Mouse (Mus musculus) small intestine, adult 2 months (tissue): ENCODE results near the gene Rpap3.

ENCODE experiments used
- CTCF ChIP-seq: fragments of 200-500 bp; IDR thresholded peaks from 2 replicates; pipeline ENCODE4 v1.5.1; 2012; ENCODE audit warnings: low read depth, mild to moderate bottlenecking, control low read depth, inconsistent platforms, low read length, moderate library complexity, mixed read lengths; ENCODE audit not compliant: insufficient replicate concordance, insufficient read length; ENCODE audit errors: extremely low read depth
- POLR2A ChIP-seq: fragments of 200-500 bp; IDR thresholded peaks from 2 replicates; pipeline ENCODE4 v1.6.1; 2012; ENCODE audit warnings: low read depth, mild to moderate bottlenecking, control low read depth, inconsistent platforms, low read length, moderate library complexity

DNA sequence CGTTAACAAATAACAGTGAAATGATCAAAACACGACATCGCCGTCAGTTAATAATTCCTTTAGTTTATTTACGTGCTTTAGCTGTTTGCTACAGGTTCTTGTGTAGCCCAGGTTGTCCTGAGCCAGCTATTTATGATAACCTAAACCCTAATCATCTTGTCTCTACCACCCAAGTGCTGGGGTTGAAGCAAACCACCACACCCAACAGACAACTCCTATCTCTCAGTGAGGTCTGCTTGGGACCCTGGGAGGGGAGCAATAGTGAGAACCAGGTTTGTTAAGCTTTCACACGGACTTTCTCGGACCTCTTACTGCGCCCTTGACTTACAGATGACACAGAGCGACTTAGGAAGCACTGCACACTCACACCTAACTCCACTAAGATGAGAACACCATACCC lies 21.5 kb downstream of the Rpap3 start:
- TF ChIP-seq CTCF (no peak), POLR2A (no peak)
